Mouse (Mus musculus) G1E (cell line): ENCODE data around the gene Rsu1.

Source experiments
- CTCF ChIP-seq: IDR thresholded peaks from 2 replicates; pipeline ENCODE4 v1.5.1; 2012; ENCODE audit warnings: low read depth, low read length, inconsistent platforms, mixed read lengths
- GATA1 ChIP-seq: IDR thresholded peaks from 2 replicates; pipeline ENCODE4 v1.6.1; 2012; ENCODE audit warnings: borderline replicate concordance, low read length, inconsistent platforms, mixed read lengths

DNA sequence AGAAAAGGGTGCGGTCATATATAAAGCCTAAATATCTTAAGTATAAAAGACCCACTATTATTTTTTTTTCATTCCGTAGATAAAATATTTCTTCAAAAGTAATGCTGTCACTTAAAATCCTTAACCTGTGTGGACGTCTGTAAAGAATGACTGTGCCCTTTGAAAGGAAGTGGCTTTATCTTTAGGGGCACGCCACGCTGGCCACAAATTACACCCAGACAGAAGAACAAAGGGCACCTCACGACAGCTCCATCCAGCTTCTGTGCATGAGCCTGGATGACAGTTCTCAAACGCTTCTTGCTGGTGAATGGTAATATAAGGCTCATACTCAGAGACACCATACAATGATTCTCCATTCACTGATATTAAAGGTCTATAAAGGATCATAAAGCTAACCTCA, 75.7 kb downstream of the Rsu1 start:
- TF ChIP-seq CTCF (no peak), GATA1 (no peak)
